Mouse (Mus musculus) hindbrain, embryonic 15.5 days (tissue): ENCODE data around the gene Csf3r. TPM values are rescaled to one million over a fixed set of nuclear protein-coding genes. Genes with fewer than 3 reads are reported as not detected.

Experiments used
- ATAC-seq: fragments of 200-750 bp; cut with Nextera tagmentation; 2 replicates; pipeline ENCODE4 v1.8.0; 2017; ENCODE audit warnings: low read depth, moderate number of reproducible peaks, moderate TSS enrichment; ENCODE audit not compliant: low FRiP score
- H3K27ac ChIP-seq: fragments of 300-500 bp; sonication (generic); replicated peaks from 2 replicates; pipeline ENCODE4 v1.5.1; 2015; ENCODE audit warnings: mild to moderate bottlenecking, inconsistent platforms
- H3K27me3 ChIP-seq: fragments of 300-500 bp; sonication (generic); 2 replicates; pipeline ENCODE4 v1.6.1; 2015; ENCODE audit warnings: control low read depth, inconsistent platforms
- H3K36me3 ChIP-seq: fragments of 300-500 bp; sonication (generic); 2 replicates; pipeline ENCODE4 v1.6.1; 2015; ENCODE audit warnings: control low read depth, inconsistent platforms
- H3K4me1 ChIP-seq: fragments of 300-500 bp; sonication (generic); replicated peaks from 2 replicates; pipeline ENCODE4 v1.6.1; 2015; ENCODE audit warnings: control low read depth, inconsistent platforms
- H3K4me2 ChIP-seq: fragments of 300-500 bp; sonication (generic); 2 replicates; pipeline ENCODE4 v1.6.1; 2015; ENCODE audit warnings: moderate library complexity, mild to moderate bottlenecking, inconsistent platforms
- H3K4me3 ChIP-seq: fragments of 300-500 bp; sonication (generic); 2 replicates; pipeline ENCODE4 v1.5.1; 2015; ENCODE audit warnings: mild to moderate bottlenecking, inconsistent platforms
- H3K9ac ChIP-seq: fragments of 300-500 bp; sonication (generic); 2 replicates; pipeline ENCODE4 v1.6.1; 2015; ENCODE audit warnings: inconsistent platforms
- H3K9me3 ChIP-seq: fragments of 300-500 bp; sonication (generic); 2 replicates; pipeline ENCODE4 v1.6.1; 2016; ENCODE audit warnings: control low read depth, inconsistent platforms
- WGBS: fragments of 180-500 bp; shearing (Covaris S2); methylation state at CpG from one replicate; pipeline ENCODE4 v1.1.7; 2015; 5-methylcytosine and 5-hydroxymethylcytosine counted together
- polyA plus RNA-seq: library from polyadenylated mRNA; unstranded; fragments of >200 nt; fragmentation: Nextera tagmentation; extraction: Ambion mirVana; gene quantifications from 2 replicates; pipeline ENCODE4 v1.2.1, GENCODE M21; 2015

The Csf3r gene
- polyA plus RNA-seq, 1 experiment from 2014 or later: 0.74 TPM

GRCm38 (mm10) chr4:126058997-126059362 is 34.6 kb downstream of the Csf3r start:
- peaks cover 11% of the 10 kb centered on the region for H3K36me3 ChIP-seq
- H3K9ac ChIP-seq: peak overlapping the region; percentile 64
- H3K27me3 ChIP-seq: no peaks in the 10 kb centered on the region
- WGBS: 27% methylated on average over 9 of the region's 9 CpGs
- peak overlapping the region; percentile 71 for H3K27ac ChIP-seq
- H3K4me3 ChIP-seq: peak overlapping the region; percentile 73
- H3K4me2 ChIP-seq: peak overlapping the region; percentile 72
- no peak for ATAC-seq
- H3K9me3 ChIP-seq: no peaks in the 10 kb centered on the region
- H3K4me1 ChIP-seq: peaks cover 20% of the 10 kb centered on the region

GRCm38 (mm10) chr4:126062856-126063255 is 38.5 kb downstream of the Csf3r start:
- Histone ChIP-seq H3K4me2 (no peak overlapping the region), H3K4me3 (no peak overlapping the region), H3K36me3 (no peaks in the 10 kb centered on the region), H3K27ac (no peak overlapping the region), H3K4me1 (peaks cover 17% of the 10 kb centered on the region), H3K9ac (no peak overlapping the region), H3K27me3 (no peaks in the 10 kb centered on the region), H3K9me3 (no peaks in the 10 kb centered on the region)
- 43% methylated on average over 1 of the region's 1 CpGs for WGBS
- ATAC-seq: no peak

- 84% methylated on average over 7 of the region's 7 CpGs for WGBS
- Histone ChIP-seq H3K27me3 (no peaks in the 10 kb centered on the region), H3K4me2 (no peak overlapping the region), H3K36me3 (no peaks in the 10 kb centered on the region), H3K4me1 (peaks cover 7% of the 10 kb centered on the region; the same call in 1 of the 2 replicates), H3K4me3 (no peak overlapping the region), H3K9ac (no peak overlapping the region), H3K27ac (no peak overlapping the region), H3K9me3 (no peaks in the 10 kb centered on the region)
- ATAC-seq: no peak
These were observed 40.9 kb downstream of the Csf3r start for GRCm38 (mm10) chr4:126065241-126065640.

GRCm38 (mm10) chr4:126067401-126068077 is 43.2 kb downstream of the Csf3r start:
- Histone ChIP-seq H3K4me3 (no peak overlapping the region), H3K36me3 (no peaks in the 10 kb centered on the region), H3K4me2 (no peak overlapping the region), H3K4me1 (peaks cover 3% of the 10 kb centered on the region; the same call in 1 of the 2 replicates), H3K27me3 (no peaks in the 10 kb centered on the region), H3K9ac (no peak overlapping the region), H3K27ac (no peak overlapping the region), H3K9me3 (no peaks in the 10 kb centered on the region)
- ATAC-seq: no peak
- WGBS: 71% methylated on average over 15 of the region's 15 CpGs

- Histone ChIP-seq H3K4me3 (no peak overlapping the region), H3K9me3 (no peaks in the 10 kb centered on the region), H3K4me2 (no peak overlapping the region), H3K27ac (no peak overlapping the region), H3K36me3 (no peaks in the 10 kb centered on the region; the same call in 1 of the 2 replicates), H3K9ac (no peak overlapping the region), H3K27me3 (no peaks in the 10 kb centered on the region), H3K4me1 (peaks cover 3% of the 10 kb centered on the region; the same call in 1 of the 2 replicates)
- ATAC-seq: no peak
- WGBS: 91% methylated on average over 6 of the region's 6 CpGs
These were observed 44.5 kb downstream of the Csf3r start for GRCm38 (mm10) chr4:126068842-126069241.

- H3K27me3 ChIP-seq: no peaks in the 10 kb centered on the region
- H3K27ac ChIP-seq: no peak overlapping the region
- ATAC-seq: no peak
- 85% methylated on average over 6 of the region's 6 CpGs for WGBS
- no peak overlapping the region for H3K4me2 ChIP-seq
- H3K4me1 ChIP-seq: no peaks in the 10 kb centered on the region
- H3K9me3 ChIP-seq: no peaks in the 10 kb centered on the region
- no peak overlapping the region for H3K9ac ChIP-seq
- H3K36me3 ChIP-seq: peaks cover 7% of the 10 kb centered on the region
- H3K4me3 ChIP-seq: no peak overlapping the region
These were observed 53.5 kb downstream of the Csf3r start for GRCm38 (mm10) chr4:126077833-126078232.

- Histone ChIP-seq H3K27ac (no peak overlapping the region), H3K4me3 (no peak overlapping the region), H3K4me1 (no peaks in the 10 kb centered on the region), H3K4me2 (no peak overlapping the region), H3K9ac (no peak overlapping the region), H3K36me3 (peaks cover 13% of the 10 kb centered on the region), H3K27me3 (no peaks in the 10 kb centered on the region), H3K9me3 (no peaks in the 10 kb centered on the region)
- no peak for ATAC-seq
- WGBS: 86% methylated on average over 4 of the region's 4 CpGs
These were observed 54.9 kb downstream of the Csf3r start for GRCm38 (mm10) chr4:126079266-126079665.

GRCm38 (mm10) chr4:126081601-126082000 is 57.3 kb downstream of the Csf3r start:
- peaks cover 18% of the 10 kb centered on the region for H3K36me3 ChIP-seq
- H3K4me2 ChIP-seq: no peak overlapping the region
- H3K4me3 ChIP-seq: no peak overlapping the region
- H3K4me1 ChIP-seq: no peaks in the 10 kb centered on the region
- ATAC-seq: no peak
- H3K9ac ChIP-seq: no peak overlapping the region
- no peaks in the 10 kb centered on the region for H3K27me3 ChIP-seq
- H3K27ac ChIP-seq: no peak overlapping the region
- 90% methylated on average over 1 of the region's 1 CpGs for WGBS
- no peaks in the 10 kb centered on the region for H3K9me3 ChIP-seq

- ATAC-seq: no peak
These were observed 58.7 kb downstream of the Csf3r start for GRCm38 (mm10) chr4:126083021-126083420.

GRCm38 (mm10) chr4:126084382-126084781 is 60.0 kb downstream of the Csf3r start:
- Histone ChIP-seq H3K4me2 (no peak overlapping the region), H3K27me3 (no peaks in the 10 kb centered on the region), H3K9me3 (no peaks in the 10 kb centered on the region), H3K4me3 (no peak overlapping the region), H3K4me1 (no peaks in the 10 kb centered on the region), H3K9ac (no peak overlapping the region), H3K27ac (no peak overlapping the region), H3K36me3 (peaks cover 33% of the 10 kb centered on the region)
- WGBS: 80% methylated on average over 8 of the region's 8 CpGs
- ATAC-seq: no peak

More at GRCm38 (mm10) chr4:126083021-126083420, 58.7 kb downstream of the Csf3r start:
- no peaks in the 10 kb centered on the region for H3K4me1 ChIP-seq
- H3K9ac ChIP-seq: no peak overlapping the region
- H3K36me3 ChIP-seq: peaks cover 24% of the 10 kb centered on the region
- no peak overlapping the region for H3K4me2 ChIP-seq
- no peak overlapping the region for H3K4me3 ChIP-seq
- no peak overlapping the region for H3K27ac ChIP-seq
- H3K27me3 ChIP-seq: no peaks in the 10 kb centered on the region
- 96% methylated on average over 9 of the region's 9 CpGs for WGBS
- no peaks in the 10 kb centered on the region for H3K9me3 ChIP-seq

GRCm38 (mm10) chr4:126085996-126086576 is 61.7 kb downstream of the Csf3r start:
- Histone ChIP-seq H3K9me3 (no peaks in the 10 kb centered on the region), H3K27ac (no peak overlapping the region), H3K4me2 (no peak overlapping the region), H3K27me3 (no peaks in the 10 kb centered on the region), H3K4me1 (no peaks in the 10 kb centered on the region), H3K4me3 (no peak overlapping the region), H3K9ac (no peak overlapping the region), H3K36me3 (peaks cover 33% of the 10 kb centered on the region)
- peak; percentile 78 for ATAC-seq
- WGBS: 26% methylated on average over 7 of the region's 7 CpGs

- no peaks in the 10 kb centered on the region for H3K4me1 ChIP-seq
These were observed 65.9 kb downstream of the Csf3r start for GRCm38 (mm10) chr4:126090101-126090847.

More at GRCm38 (mm10) chr4:126090101-126090847, 65.9 kb downstream of the Csf3r start:
- Histone ChIP-seq H3K9ac (no peak overlapping the region), H3K9me3 (no peaks in the 10 kb centered on the region), H3K27me3 (no peaks in the 10 kb centered on the region), H3K27ac (no peak overlapping the region), H3K36me3 (0 out of 2 replicates have a peak, but pooled peaks cover 15% of the 10 kb centered on the region), H3K4me2 (no peak overlapping the region), H3K4me3 (no peak overlapping the region)
- WGBS: 77% methylated on average over 7 of the region's 7 CpGs
- ATAC-seq: no peak
